Mouse (Mus musculus): ENCODE results near the gene Espnl. TPM values are rescaled to one million over a fixed set of nuclear protein-coding genes. Genes with fewer than 3 reads are reported as not detected.

Gene Espnl
- total and polyA plus RNA-seq, 3 experiments = 7.0 to 11.2 (median 9.8) TPM

- Histone ChIP-seq H3K9me3 (replicated peaks; ENCODE audit: low read length) (peaks cover 4% of the 10 kb centered on the region), H3K27me3 (replicated peaks) (no peaks in the 10 kb centered on the region), H3K4me2 (ENCODE audit: insufficient read depth, low read depth, poor library complexity, severe bottlenecking) (no peak overlapping the region), H3K79me2 (replicated peaks; ENCODE audit: control insufficient read depth, extremely low read depth, insufficient read depth, poor library complexity, severe bottlenecking) (no peaks in the 10 kb centered on the region), H3K4me1 (ENCODE audit: control insufficient read depth in 1 of 2, insufficient read depth in 2 of 2) (peaks cover 5 to 8% of the 10 kb centered on the region in 2 experiments; a peak in 3 of 4 replicates), H3K27ac (ENCODE audit: insufficient read depth, low read depth) (no peak overlapping the region), H3K9ac (ENCODE audit: insufficient read depth, low read depth) (no peak overlapping the region), H3K4me3 (replicated peaks in 1 of 3; ENCODE audit: low read depth in 2 of 3, low read length in 2 of 3, poor library complexity in 1 of 3) (no peak overlapping the region), H3K36me3 (replicated peaks in 1 of 2; ENCODE audit: control insufficient read depth in 1 of 2, insufficient read depth in 1 of 2, low read length in 1 of 2) (peaks cover 46 to 64% of the 10 kb centered on the region in 2 experiments)
- TF ChIP-seq ZMIZ1 (IDR thresholded peaks at IDR 0.05; ENCODE audit: low read depth, low read length) = no peak
- no peak for TF ChIP-seq GABPA (IDR thresholded peaks at IDR 0.05; ENCODE audit: insufficient replicate concordance, low read depth, low read length)
- TF ChIP-seq MAFK (IDR thresholded peaks at IDR 0.05; ENCODE audit: insufficient replicate concordance, low read length) = no peak
- no peak for TF ChIP-seq POLR2AphosphoS2 (IDR thresholded peaks at IDR 0.05; ENCODE audit: low read depth, low read length)
- TF ChIP-seq ZC3H11A (IDR thresholded peaks at IDR 0.05; ENCODE audit: low read depth, low read length) = no peak
- TF ChIP-seq MYC (IDR thresholded peaks at IDR 0.05; ENCODE audit: low read depth, low read length) = no peak
- no peak for TF ChIP-seq MAX (IDR thresholded peaks at IDR 0.05; ENCODE audit: low read length)
- TF ChIP-seq POLR2A (IDR thresholded peaks at IDR 0.05; ENCODE audit: low read depth, low read length) = no peak
- TF ChIP-seq IRF4 (IDR thresholded peaks at IDR 0.05; ENCODE audit: low read depth, low read length) = no peak
- TF ChIP-seq MAZ (IDR thresholded peaks at IDR 0.05; ENCODE audit: low read depth, low read length) = no peak
- no peak for TF ChIP-seq CTCF (conservative IDR thresholded peaks at IDR 0.05 in 1 of 2, IDR thresholded peaks at IDR 0.05 in 1 of 2; ENCODE audit: low read depth in 2 of 2, low read length in 2 of 2)
- TF ChIP-seq BHLHE40 (IDR thresholded peaks at IDR 0.05; ENCODE audit: low read depth, low read length) = no peak
- no peak for TF ChIP-seq SMC3 (IDR thresholded peaks at IDR 0.05; ENCODE audit: low read depth, low read length)
- TF ChIP-seq TCF12 (IDR thresholded peaks at IDR 0.05; ENCODE audit: low read depth, low read length) = no peak
- dilution Hi-C loops (cut with MboI; ENCODE audit: extremely low pct_ligation_motif_present, extremely low pct_unique_long_range_greater_than_20kb, low sequenced_read_pairs) = no loop called here
- DNase-seq (ENCODE audit: extremely low read depth) = no peak
- in situ Hi-C loops (cut with MboI; ENCODE audit: low pct_ligation_motif_present, low pct_unique_long_range_greater_than_20kb, low sequenced_read_pairs) = no loop called here
These were observed 47.5 kb downstream of the Espnl start for GRCm38 (mm10) chr1:91369408-91369807.

GRCm38 (mm10) chr1:91370055-91370454 is 48.2 kb downstream of the Espnl start:
- H3K4me1 ChIP-seq (ENCODE audit: control insufficient read depth in 1 of 2, insufficient read depth in 2 of 2) = peaks cover 5 to 8% of the 10 kb centered on the region in 2 experiments; a peak in 3 of 4 replicates
- no peaks in the 10 kb centered on the region for H3K27me3 ChIP-seq (replicated peaks)
- no peak for TF ChIP-seq ZKSCAN1 (IDR thresholded peaks at IDR 0.05; ENCODE audit: borderline replicate concordance, low read depth, low read length)
- no peak for TF ChIP-seq USF1 (IDR thresholded peaks at IDR 0.05; ENCODE audit: low read depth, low read length)
- TF ChIP-seq EP300 (IDR thresholded peaks at IDR 0.05; ENCODE audit: low read length) = no peak
- no peak for DNase-seq (ENCODE audit: extremely low read depth)
- no peaks in the 10 kb centered on the region for H3K79me2 ChIP-seq (replicated peaks; ENCODE audit: control insufficient read depth, extremely low read depth, insufficient read depth, poor library complexity, severe bottlenecking)
- no peak overlapping the region for H3K4me2 ChIP-seq (ENCODE audit: insufficient read depth, low read depth, poor library complexity, severe bottlenecking)
- peaks cover 53 to 70% of the 10 kb centered on the region in 2 experiments for H3K36me3 ChIP-seq (replicated peaks in 1 of 2; ENCODE audit: control insufficient read depth in 1 of 2, insufficient read depth in 1 of 2, low read length in 1 of 2)
- in situ Hi-C loops (cut with MboI; ENCODE audit: low pct_ligation_motif_present, low pct_unique_long_range_greater_than_20kb, low sequenced_read_pairs) = no loop called here
- dilution Hi-C loops (cut with MboI; ENCODE audit: extremely low pct_ligation_motif_present, extremely low pct_unique_long_range_greater_than_20kb, low sequenced_read_pairs) = no loop called here
- H3K27ac ChIP-seq (ENCODE audit: insufficient read depth, low read depth) = no peak overlapping the region
- no peak overlapping the region for H3K9ac ChIP-seq (ENCODE audit: insufficient read depth, low read depth)
- no peak overlapping the region for H3K4me3 ChIP-seq (replicated peaks in 1 of 3; ENCODE audit: low read depth in 2 of 3, low read length in 2 of 3, poor library complexity in 1 of 3)
- H3K9me3 ChIP-seq (replicated peaks; ENCODE audit: low read length) = no peaks in the 10 kb centered on the region

Measured in CH12.LX (cell line).